Mouse (Mus musculus) hindlimb bud, embryonic 11.5 days (tissue): ENCODE measurements around the gene Arhgef7.

Experiments used
- DNase-seq: peaks from one replicate; pipeline ENCODE4 v3.0.0-alpha.2; 2012; ENCODE audit warnings: low read depth, low spot score; ENCODE audit errors: extremely low spot score

Gene Arhgef7

GRCm38 (mm10) chr8:11762048-11762447, 34.5 kb downstream of the Arhgef7 start:
- DNase-seq: no peak

- no peak for DNase-seq
Observed at GRCm38 (mm10) chr8:11762821-11763220, 35.3 kb downstream of the Arhgef7 start.

- no peak for DNase-seq
Observed at GRCm38 (mm10) chr8:11767213-11767840, 39.8 kb downstream of the Arhgef7 start.

GRCm38 (mm10) chr8:11770001-11770400, 42.5 kb downstream of the Arhgef7 start:
- DNase-seq: no peak

GRCm38 (mm10) chr8:11770521-11771080, 43.1 kb downstream of the Arhgef7 start:
- no peak for DNase-seq

GRCm38 (mm10) chr8:11771608-11772007, 44.1 kb downstream of the Arhgef7 start:
- no peak for DNase-seq

- no peak for DNase-seq
Observed at GRCm38 (mm10) chr8:11774195-11775076, 46.9 kb downstream of the Arhgef7 start.

- DNase-seq: no peak
Observed at GRCm38 (mm10) chr8:11775889-11776288, 48.4 kb downstream of the Arhgef7 start.

- DNase-seq: no peak
Observed at GRCm38 (mm10) chr8:11776451-11777180, 49.1 kb downstream of the Arhgef7 start.

- no peak for DNase-seq
Observed at GRCm38 (mm10) chr8:11777201-11777600, 49.7 kb downstream of the Arhgef7 start.

GRCm38 (mm10) chr8:11778646-11779433, 51.3 kb downstream of the Arhgef7 start:
- DNase-seq: no peak

GRCm38 (mm10) chr8:11779844-11780634, 52.5 kb downstream of the Arhgef7 start:
- no peak for DNase-seq

- no peak for DNase-seq
Observed at GRCm38 (mm10) chr8:11780641-11781040, 53.1 kb downstream of the Arhgef7 start.

GRCm38 (mm10) chr8:11782607-11783006, 55.1 kb downstream of the Arhgef7 start:
- no peak for DNase-seq

GRCm38 (mm10) chr8:11783861-11784594, 56.5 kb downstream of the Arhgef7 start:
- DNase-seq: no peak

GRCm38 (mm10) chr8:11785121-11785520, 57.6 kb downstream of the Arhgef7 start:
- no peak for DNase-seq

GRCm38 (mm10) chr8:11785539-11786046, 58.1 kb downstream of the Arhgef7 start:
- no peak for DNase-seq

- DNase-seq: no peak
Observed at GRCm38 (mm10) chr8:11788252-11788651, 60.7 kb downstream of the Arhgef7 start.

- DNase-seq: peak; percentile 10
Observed at GRCm38 (mm10) chr8:11789168-11789567, 61.6 kb downstream of the Arhgef7 start.
